Mouse (Mus musculus) G1E (cell line): ENCODE results near the gene Pstpip1.

ENCODE experiments used
- CTCF ChIP-seq: IDR thresholded peaks from 2 replicates; pipeline ENCODE4 v1.5.1; 2012; ENCODE audit warnings: low read depth, low read length, inconsistent platforms, mixed read lengths
- GATA2 ChIP-seq: IDR thresholded peaks from 2 replicates; pipeline ENCODE4 v1.6.1; 2012; ENCODE audit warnings: low read depth, low read length, inconsistent platforms, borderline replicate concordance

DNA sequence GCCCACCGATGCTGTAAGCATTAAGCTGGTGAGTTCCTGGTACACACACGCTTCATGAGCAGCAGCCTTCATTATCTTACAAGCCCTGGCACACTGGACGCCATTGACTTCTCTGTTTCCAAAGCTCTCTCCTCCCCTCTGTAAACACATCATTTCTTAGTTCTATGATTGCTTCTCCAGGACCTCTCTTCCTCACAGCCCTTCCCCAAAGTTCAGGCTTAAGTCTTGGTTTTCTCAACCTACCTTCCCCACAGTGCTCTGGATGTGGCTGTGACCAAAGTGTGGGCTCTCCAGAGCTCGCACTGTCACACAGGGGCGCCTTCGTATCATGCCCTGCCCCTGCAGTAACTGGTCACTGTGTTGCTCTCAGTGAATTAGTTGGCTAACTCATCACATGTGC lies 75.6 kb downstream of the Pstpip1 start, which contains the start of gene Tspan3:
- no peak for TF ChIP-seq CTCF
- TF ChIP-seq GATA2: no peak
